ENCODE assay signal across 28 mouse cellular contexts in genomic region chr4:59234014-59234413, GRCm38 (mm10). TPM values are rescaled to one million over a fixed set of nuclear protein-coding genes. Genes with fewer than 3 reads are reported as not detected.
A peak's percentile ranks its signal among the peaks of the same experiment; 100 is the strongest.
DNase-seq lines count a peak whose midpoint lies in the region; ATAC-seq and TF ChIP-seq lines count a peak whose summit lies in the region.
"Had no signal": no experiment of that assay in that cellular context is flagged by ENCODE, and none has a peak within 500 bp of the region (broad histone marks: within the 10 kb centered on the region; RNA-seq: fewer than 3 reads in every experiment).

No protein-coding gene starts in this region.

- H3K4me1 ChIP-seq in G1E (ENCODE audit: insufficient read depth, low read depth, low read length), result peaks cover 47% of the 10 kb centered on the region
- H3K4me1 ChIP-seq in liver, embryonic 11.5 days (replicated peaks; ENCODE audit: control insufficient read depth, insufficient read depth, low read length), result peaks cover 11% of the 10 kb centered on the region
- peaks cover 19% of the 10 kb centered on the region for H3K4me1 ChIP-seq in liver, embryonic 16.5 days (ENCODE audit: control insufficient read depth, low read depth, low read length)
- H3K4me1 ChIP-seq in hindbrain, embryonic 11.5 days (replicated peaks; ENCODE audit: control insufficient read depth, insufficient read depth, low read length), result no peaks in the 10 kb centered on the region
- H3K4me1 ChIP-seq: forebrain, embryonic 13.5 days; heart, embryonic 15.5 days; midbrain, embryonic 10.5 days; midbrain, embryonic 15.5 days had no signal

- H3K9me3 ChIP-seq in G1E (replicated peaks), result no peaks in the 10 kb centered on the region
- H3K9me3 ChIP-seq in liver, embryonic 11.5 days (ENCODE audit: control insufficient read depth, low read length), result no peaks in the 10 kb centered on the region
- no peaks in the 10 kb centered on the region for H3K9me3 ChIP-seq in liver, embryonic 16.5 days (replicated peaks; ENCODE audit: control insufficient read depth, low read length)
- H3K9me3 ChIP-seq in hindbrain, embryonic 11.5 days (ENCODE audit: control insufficient read depth, low read length), result no peaks in the 10 kb centered on the region
- H3K9me3 ChIP-seq: embryonic facial prominence, embryonic 13.5 days; forebrain, embryonic 13.5 days; heart, embryonic 10.5 days; heart, embryonic 15.5 days; midbrain, embryonic 10.5 days; midbrain, embryonic 15.5 days had no signal

- 58% methylated on average over 8 of the region's 10 CpGs for WGBS in liver, embryonic 11.5 days
- WGBS in liver, embryonic 16.5 days (ENCODE audit: insufficient replicate concordance), result 48% methylated on average over 8 of the region's 10 CpGs
- 92% methylated on average over 7 of the region's 10 CpGs for WGBS in hindbrain, embryonic 11.5 days

- no peak for ATAC-seq in G1E (ENCODE audit: extremely low read depth, insufficient number of reproducible peaks, low FRiP score, poor library complexity, severe bottlenecking)
- ATAC-seq in liver, embryonic 11.5 days (replicated peaks; ENCODE audit: low FRiP score), result peak; percentile 72
- peak; percentile 65; the same call in 1 of the 2 replicates for ATAC-seq in liver, embryonic 16.5 days (ENCODE audit: low read depth)
- no peak for ATAC-seq in hindbrain, embryonic 11.5 days (ENCODE audit: low FRiP score)
- ATAC-seq: forebrain, embryonic 13.5 days; intestine, postnatal 0 days; midbrain, embryonic 15.5 days had no signal

- no peaks in the 10 kb centered on the region for H3K27me3 ChIP-seq in G1E (ENCODE audit: insufficient read depth, low read length)
- H3K27me3 ChIP-seq in liver, embryonic 11.5 days (replicated peaks; ENCODE audit: control insufficient read depth, insufficient read depth, low read length), result no peaks in the 10 kb centered on the region
- H3K27me3 ChIP-seq in liver, embryonic 16.5 days (ENCODE audit: control insufficient read depth, insufficient read depth, low read depth, low read length), result no peaks in the 10 kb centered on the region
- H3K27me3 ChIP-seq in hindbrain, embryonic 11.5 days (ENCODE audit: control insufficient read depth, insufficient read depth, low read length), result no peaks in the 10 kb centered on the region
- H3K27me3 ChIP-seq: embryonic facial prominence, embryonic 13.5 days; forebrain, embryonic 13.5 days; heart, embryonic 15.5 days; midbrain, embryonic 15.5 days had no signal

- 0 out of 2 replicates have a peak overlapping the region, but pooled peaks have one; percentile 2 for H3K9ac ChIP-seq in liver, embryonic 11.5 days (ENCODE audit: low read depth, low read length)
- H3K9ac ChIP-seq in liver, embryonic 16.5 days (ENCODE audit: low read depth, low read length), result peak overlapping the region; percentile 8; the same call in 1 of the 2 replicates
- H3K9ac ChIP-seq in hindbrain, embryonic 11.5 days (ENCODE audit: low read depth, low read length), result no peak overlapping the region
- H3K9ac ChIP-seq: embryonic facial prominence, embryonic 13.5 days; forebrain, embryonic 13.5 days; heart, embryonic 15.5 days; hindbrain, embryonic 14.5 days; lung, embryonic 14.5 days; midbrain, embryonic 15.5 days had no signal

- peaks cover 5% of the 10 kb centered on the region for H3K36me3 ChIP-seq in G1E (replicated peaks)
- H3K36me3 ChIP-seq in liver, embryonic 11.5 days (ENCODE audit: control insufficient read depth, insufficient read depth, low read length), result no peaks in the 10 kb centered on the region
- no peaks in the 10 kb centered on the region for H3K36me3 ChIP-seq in liver, embryonic 16.5 days (ENCODE audit: control insufficient read depth, insufficient read depth)
- H3K36me3 ChIP-seq in hindbrain, embryonic 11.5 days (ENCODE audit: control insufficient read depth, insufficient read depth, low read length), result no peaks in the 10 kb centered on the region
- H3K36me3 ChIP-seq: embryonic facial prominence, embryonic 13.5 days; heart, embryonic 10.5 days; heart, embryonic 15.5 days; midbrain, embryonic 10.5 days; midbrain, embryonic 15.5 days had no signal

- TF ChIP-seq CTCF in G1E (IDR thresholded peaks at IDR 0.05; ENCODE audit: low read depth, low read length), result no peak

- peak overlapping the region; percentile 38; the same call in 1 of the 2 replicates for H3K4me2 ChIP-seq in liver, embryonic 11.5 days
- peak overlapping the region; percentile 46 for H3K4me2 ChIP-seq in liver, embryonic 16.5 days (ENCODE audit: low read depth, low read length)
- H3K4me2 ChIP-seq in hindbrain, embryonic 11.5 days (replicated peaks; ENCODE audit: low read depth, low read length), result no peak overlapping the region
- H3K4me2 ChIP-seq: embryonic facial prominence, embryonic 13.5 days; forebrain, embryonic 13.5 days; heart, embryonic 15.5 days; hindbrain, embryonic 14.5 days; lung, embryonic 14.5 days; midbrain, embryonic 15.5 days had no signal

- peak overlapping the region; percentile 30; the same call in 1 of the 2 replicates for H3K4me3 ChIP-seq in G1E (ENCODE audit: low read depth, low read length)
- H3K4me3 ChIP-seq in liver, embryonic 11.5 days (ENCODE audit: low read depth, low read length), result no peak overlapping the region
- no peak overlapping the region; the same call in 1 of the 2 replicates for H3K4me3 ChIP-seq in liver, embryonic 16.5 days (ENCODE audit: low read depth, low read length)
- H3K4me3 ChIP-seq in hindbrain, embryonic 11.5 days (ENCODE audit: low read depth, low read length), result no peak overlapping the region
- H3K4me3 ChIP-seq: embryonic facial prominence, embryonic 13.5 days; forebrain, embryonic 13.5 days; heart, embryonic 10.5 days; heart, embryonic 15.5 days; midbrain, embryonic 10.5 days; midbrain, embryonic 15.5 days had no signal

- DNase-seq in G1E (ENCODE audit: low spot score), result no peak
- DNase-seq in c-Kit-positive CD71-positive TER-119-positive erythroid progenitor cells, embryonic 14.5 days (ENCODE audit: low spot score), result peak; percentile 42
- no peak for DNase-seq in liver, embryonic 11.5 days (ENCODE audit: low spot score)
- no peak for DNase-seq in thymus, postnatal 25 days
- no peak for DNase-seq in ovary, adult 18-20 months (ENCODE audit: low spot score)
- DNase-seq in hindbrain, embryonic 11.5 days (ENCODE audit: low spot score), result no peak
- DNase-seq: adrenal gland, adult 2 months; adrenal gland, postnatal 36 days; cerebellum, adult 8-10 months; gastrocnemius, postnatal 10 days; heart, postnatal 36 days; kidney, postnatal 14 days; left cerebral cortex, postnatal 4 days; lung, embryonic 14.5 days; lung, postnatal 14 days; right cerebral cortex, adult 18-20 months; spleen, adult 18-20 months; thymus, adult 2 months; thymus, postnatal 4 days had no signal

- H3K27ac ChIP-seq in liver, embryonic 11.5 days (ENCODE audit: low read depth, low read length), result peak overlapping the region; percentile 89
- H3K27ac ChIP-seq in liver, embryonic 16.5 days (ENCODE audit: low read length), result peak overlapping the region; percentile 72
- H3K27ac ChIP-seq in hindbrain, embryonic 11.5 days (ENCODE audit: low read depth, low read length), result no peak overlapping the region
- H3K27ac ChIP-seq: embryonic facial prominence, embryonic 13.5 days; forebrain, embryonic 13.5 days; heart, embryonic 10.5 days; heart, embryonic 15.5 days; hindbrain, embryonic 14.5 days; midbrain, embryonic 10.5 days; midbrain, embryonic 15.5 days had no signal

RNA-seq across cellular contexts. Expression of gene Ugcg, which starts 45.0 kb away (rescaled TPM):
- total RNA-seq in G1E (2014; fragmentation: Nextera tagmentation) (622 and 664 TPM in 2 replicates), G1E (2017) (341 and 382 TPM in 2 replicates)
- 142 and 168 TPM in 2 replicates for polyA plus RNA-seq in G1E (2012)
- 25.9 and 26.1 TPM in 2 replicates for polyA plus RNA-seq in liver, embryonic 11.5 days (2014; fragmentation: Nextera tagmentation; extraction: Ambion mirVana)
- 4.6 and 4.8 TPM in 2 replicates for polyA plus RNA-seq in liver, embryonic 16.5 days (2015; fragmentation: Nextera tagmentation; extraction: Ambion mirVana)
- 15.0 and 19.7 TPM in 2 replicates for polyA plus RNA-seq in hindbrain, embryonic 11.5 days (2014; fragmentation: Nextera tagmentation; extraction: Ambion mirVana)

Comparison
In these comparisons a context has a peak if more than half of its experiments do, and no peak if none do; other contexts are left out.
1. ATAC-seq: peak in liver, embryonic 11.5 days (single experiment) and liver, embryonic 16.5 days (single experiment); none in G1E (single experiment) and hindbrain, embryonic 11.5 days (single experiment).